Mouse (Mus musculus) heart, adult 2 months (tissue): Measurements from ENCODE around the gene Ndrg4. TPM values are rescaled to one million over a fixed set of nuclear protein-coding genes. Genes with fewer than 3 reads are reported as not detected.
A peak's percentile ranks its signal among the peaks of the same experiment; 100 is the strongest.

Experiments
- DNase-seq, 2 experiments: peaks; one replicate each; pipeline ENCODE4 v3.0.0; 2021
- H3K27ac ChIP-seq: fragments of 200-600 bp; 2 replicates; pipeline ENCODE4 v1.8.1; 2022
- H3K27me3 ChIP-seq: fragments of 200-500 bp; 2 replicates; pipeline ENCODE4 v1.6.1; 2012; ENCODE audit warnings: mild to moderate bottlenecking, low read length, inconsistent platforms, mixed read lengths; ENCODE audit not compliant: control insufficient read depth, insufficient read depth
- H3K36me3 ChIP-seq: fragments of 200-500 bp; 2 replicates; pipeline ENCODE4 v1.6.1; 2012; ENCODE audit warnings: low read length, inconsistent platforms; ENCODE audit not compliant: control insufficient read depth, insufficient read depth
- H3K4me1 ChIP-seq: fragments of 200-500 bp; 2 replicates; pipeline ENCODE4 v1.6.1; 2011; ENCODE audit warnings: low read length; ENCODE audit not compliant: control insufficient read depth, insufficient read depth
- H3K4me3 ChIP-seq: fragments of 200-600 bp; 2 replicates; pipeline ENCODE4 v1.8.1; 2022
- H3K79me2 ChIP-seq: fragments of 200-500 bp; replicated peaks from 2 replicates; pipeline ENCODE4 v1.6.1; 2012; ENCODE audit warnings: mild to moderate bottlenecking, inconsistent platforms, low read length, moderate library complexity, mixed read lengths; ENCODE audit not compliant: control insufficient read depth, insufficient read depth
- H3K9ac ChIP-seq: fragments of 200-500 bp; 2 replicates; pipeline ENCODE4 v1.6.1; 2012; ENCODE audit warnings: low read depth, mild to moderate bottlenecking, control low read depth, inconsistent platforms, low read length, mixed read lengths
- CTCF ChIP-seq: fragments of 200-600 bp; IDR thresholded peaks from 2 replicates; pipeline ENCODE4 v1.8.1; 2022; ENCODE audit warnings: antibody characterized with exemption, mild to moderate bottlenecking, moderate library complexity
- EP300 ChIP-seq: fragments of 200-500 bp; IDR thresholded peaks from 2 replicates; pipeline ENCODE4 v1.6.1; 2011; ENCODE audit warnings: low read depth, low read length, control low read depth; ENCODE audit not compliant: insufficient read depth
- POLR2A ChIP-seq: fragments of 200-500 bp; IDR thresholded peaks from 2 replicates; pipeline ENCODE4 v1.6.1; 2011; ENCODE audit warnings: mild to moderate bottlenecking, low read depth, low read length, control low read depth; ENCODE audit not compliant: insufficient read depth
- WGBS: fragments of 180-500 bp; shearing (Covaris S2); methylation state at CpG from one replicate; pipeline ENCODE4 v1.1.7; 2018; 5-methylcytosine and 5-hydroxymethylcytosine counted together
- intact Hi-C: fragments of 180-260 bp; cut with DNase I; formaldehyde crosslinking; loops from one replicate; pipeline ENCODE4 v1.15.1; 2025
- long read RNA-seq: library from polyadenylated mRNA; stranded (forward); transcript quantifications from one replicate; pipeline ENCODE4 v2.0.0, GENCODE M21; 2021
- polyA plus RNA-seq: library from polyadenylated mRNA; depleted of rRNA; stranded (reverse); fragments of >200 nt; gene quantifications from 2 replicates; pipeline ENCODE4 v1.2.3, GENCODE M21; 2012; rRNA removed
- total RNA-seq, 2 experiments: library from RNA; stranded (reverse); gene quantifications; 2 replicates each; pipeline ENCODE4 v1.2.3; 2021

Ndrg4 gene
- total RNA-seq (100 to 1,000 TPM; 147 to 152 TPM), polyA plus RNA-seq (370 and 528 TPM in 2 replicates)
- long read RNA-seq, transcript Ndrg4-208 (2 exons, 505 nt) = minor isoform, 15 of 288 reads
- long read RNA-seq, transcript Ndrg4-202 (15 exons, 2,966 nt) = major isoform, 216 of 288 reads
- long read RNA-seq, transcript Ndrg4-203 (14 exons, 2,738 nt) = minor isoform, 5 of 288 reads
- long read RNA-seq, partial matches to known transcripts = 13 of 288 reads
- long read RNA-seq, other reads (novel, unspliced or antisense) = 38 of 288 reads

DNA sequence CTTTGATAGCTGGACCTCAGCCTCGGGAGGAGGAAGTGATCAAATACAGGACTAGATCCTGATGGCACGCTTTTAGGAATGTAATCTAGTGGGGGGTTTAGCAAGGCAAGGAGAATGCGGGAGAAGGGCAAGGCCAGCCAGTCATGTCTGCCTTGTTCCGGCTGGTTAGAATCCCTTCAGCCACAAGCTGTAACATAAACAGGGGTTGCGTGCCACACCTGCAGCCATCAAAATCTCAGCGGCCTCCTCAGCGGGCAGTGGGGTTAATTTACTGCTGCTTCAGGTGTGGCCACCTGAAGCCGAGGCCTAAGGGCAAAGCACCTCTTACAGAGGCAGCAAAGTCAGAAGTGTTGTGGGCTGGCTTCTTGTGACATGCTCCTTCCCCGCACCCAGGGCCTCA is at the start of gene Ndrg4:
Gene Ndrg4 (plus strand): TSS at position 350 of the 400 bp plus-strand sequence.
- peak within 1 kb of the TSS; percentile 40 for H3K9ac ChIP-seq
- peaks cover 11% of the 10 kb centered on the region for H3K27me3 ChIP-seq
- H3K4me1 ChIP-seq = no peaks in the 10 kb centered on the region
- TF ChIP-seq POLR2A (no peak), EP300 (no peak), CTCF (no peak)
- WGBS = 51% methylated on average over 9 of the region's 9 CpGs
- H3K4me3 ChIP-seq = peak within 1 kb of the TSS; percentile 48
- no peaks in the 10 kb centered on the region for H3K36me3 ChIP-seq
- no peaks in the 10 kb centered on the region for H3K79me2 ChIP-seq
- intact Hi-C loops = no loop called here
- H3K27ac ChIP-seq = no peak within 1 kb of the TSS
- no peak for DNase-seq

GRCm38 (mm10) chr8:95632840-95633239 is 43.9 kb upstream of the Ndrg4 start:
- H3K27me3 ChIP-seq = no peaks in the 10 kb centered on the region
- WGBS = 83% methylated on average over 6 of the region's 6 CpGs
- DNase-seq = no peak
- TF ChIP-seq EP300 (no peak), CTCF (no peak), POLR2A (no peak)
- no peaks in the 10 kb centered on the region; the same call in 1 of the 2 replicates for H3K4me1 ChIP-seq
- H3K4me3 ChIP-seq = peak overlapping the region; percentile 79; the same call in 1 of the 2 replicates
- H3K27ac ChIP-seq = no peak overlapping the region
- H3K79me2 ChIP-seq = no peaks in the 10 kb centered on the region
- H3K9ac ChIP-seq = no peak overlapping the region
- intact Hi-C loops = loop anchor here (10.0 kb wide), 1 partner anchor 172 kb away; the partner anchor contains the start of gene Cnot1
- H3K36me3 ChIP-seq = no peaks in the 10 kb centered on the region

DNA sequence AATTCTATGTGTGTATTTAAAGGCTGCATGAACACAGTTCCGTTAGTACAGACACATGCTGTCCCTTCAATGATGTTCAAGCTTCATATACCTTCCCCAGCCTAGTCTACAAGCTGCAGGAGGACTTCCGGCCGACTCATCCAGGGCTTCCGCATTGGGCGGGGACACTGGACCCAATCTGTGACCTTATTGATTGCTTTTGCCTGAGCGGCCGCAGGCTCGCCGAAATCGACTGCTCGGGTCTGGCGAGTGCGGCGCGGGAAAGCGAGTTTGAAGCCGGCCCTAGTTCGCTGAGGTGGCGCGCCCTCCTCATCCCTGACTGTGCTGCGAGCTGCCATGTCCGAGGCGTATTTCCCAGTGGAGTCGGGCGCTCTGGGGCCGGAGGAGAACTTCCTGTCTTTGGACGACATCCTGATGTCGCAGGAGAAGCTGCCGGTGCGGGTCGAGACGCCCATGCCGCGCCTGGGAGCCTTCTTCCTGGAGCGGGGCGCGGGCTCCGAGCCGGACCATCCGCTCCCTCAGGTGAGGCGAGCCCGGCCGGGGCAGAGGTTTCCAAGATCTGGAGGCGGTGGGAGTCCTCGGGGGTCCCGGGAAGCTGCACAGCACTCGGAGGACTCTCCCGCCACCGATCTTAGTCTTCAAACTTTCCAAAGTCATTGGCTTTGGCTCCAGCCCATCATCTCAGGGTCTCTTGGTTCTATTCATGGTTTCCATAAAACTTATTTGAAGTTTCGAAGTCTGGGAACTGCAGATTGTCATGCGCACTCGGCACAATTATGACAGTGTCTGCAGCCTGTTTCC is 43.3 kb upstream of the Ndrg4 start, which contains the start of gene Gins3:
Gene Gins3 (plus strand): TSS at position 192 of the 801 bp plus-strand sequence.
- Histone ChIP-seq H3K4me1 (no peaks in the 10 kb centered on the region; the same call in 1 of the 2 replicates), H3K79me2 (no peaks in the 10 kb centered on the region), H3K27me3 (no peaks in the 10 kb centered on the region), H3K36me3 (no peaks in the 10 kb centered on the region), H3K27ac (no peak within 1 kb of the TSS), H3K9ac (peak within 1 kb of the TSS; percentile 68), H3K4me3 (peak within 1 kb of the TSS; percentile 79)
- intact Hi-C loops = loop anchor here (10.0 kb wide), 1 partner anchor 171 kb away; the partner anchor contains the start of gene Cnot1
- TF ChIP-seq EP300 (0 out of 2 replicates have a peak, but pooled peaks have one; percentile 49), POLR2A (peak; percentile 50), CTCF (no peak)
- peak; percentile 92 to 96 for DNase-seq
- under 1% methylated on average over 52 of the region's 52 CpGs for WGBS

DNA sequence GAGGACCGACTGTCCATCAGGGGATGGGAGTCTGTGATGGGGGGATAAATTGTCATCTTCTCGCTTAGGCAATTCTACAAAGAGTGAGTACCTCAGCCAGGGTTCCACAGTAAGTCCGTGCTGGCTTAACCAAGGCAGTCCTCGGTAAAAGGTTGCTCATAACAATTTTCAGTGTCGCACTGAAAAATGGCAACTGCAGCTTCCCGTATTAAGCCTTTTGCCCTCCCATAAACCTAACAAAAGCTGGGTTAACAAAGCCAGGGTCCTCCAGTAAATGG is 42.8 kb upstream of the Ndrg4 start:
- no peak for TF ChIP-seq CTCF
- TF ChIP-seq POLR2A = no peak
- no peak for TF ChIP-seq EP300
- WGBS = 5% methylated on average over 6 of the region's 6 CpGs
- Histone ChIP-seq H3K4me1 (no peaks in the 10 kb centered on the region; the same call in 1 of the 2 replicates), H3K36me3 (no peaks in the 10 kb centered on the region), H3K4me3 (peak overlapping the region; percentile 79), H3K27me3 (no peaks in the 10 kb centered on the region), H3K27ac (no peak overlapping the region), H3K9ac (peak overlapping the region; percentile 68; the same call in 1 of the 2 replicates), H3K79me2 (no peaks in the 10 kb centered on the region)
- DNase-seq = no peak
- intact Hi-C loops = loop anchor here (10.0 kb wide), 1 partner anchor 171 kb away; the partner anchor contains the start of gene Cnot1

GRCm38 (mm10) chr8:95644942-95645341 is 31.8 kb upstream of the Ndrg4 start:
- no peaks in the 10 kb centered on the region for H3K79me2 ChIP-seq
- 88% methylated on average over 2 of the region's 2 CpGs for WGBS
- H3K27ac ChIP-seq = no peak overlapping the region
- no peaks in the 10 kb centered on the region for H3K27me3 ChIP-seq
- H3K36me3 ChIP-seq = no peaks in the 10 kb centered on the region
- no peak for DNase-seq
- H3K4me3 ChIP-seq = no peak overlapping the region
- intact Hi-C loops = no loop called here
- no peak for TF ChIP-seq EP300
- no peak for TF ChIP-seq CTCF
- TF ChIP-seq POLR2A = no peak
- H3K9ac ChIP-seq = no peak overlapping the region
- no peaks in the 10 kb centered on the region for H3K4me1 ChIP-seq

- H3K4me3 ChIP-seq = no peak overlapping the region
- 78% methylated on average over 3 of the region's 3 CpGs for WGBS
- DNase-seq = no peak
- H3K79me2 ChIP-seq = no peaks in the 10 kb centered on the region
- no peaks in the 10 kb centered on the region for H3K27me3 ChIP-seq
- no peaks in the 10 kb centered on the region for H3K36me3 ChIP-seq
- intact Hi-C loops = no loop called here
- no peaks in the 10 kb centered on the region for H3K4me1 ChIP-seq
- H3K27ac ChIP-seq = no peak overlapping the region
- no peak overlapping the region for H3K9ac ChIP-seq
- TF ChIP-seq EP300 (no peak), POLR2A (no peak), CTCF (no peak)
Observed at GRCm38 (mm10) chr8:95648251-95648650, 28.5 kb upstream of the Ndrg4 start.
